Mouse (Mus musculus) layer of hippocampus, adult 2 months (tissue): Measurements from ENCODE around the gene Arnt2. TPM values are rescaled to one million over a fixed set of nuclear protein-coding genes. Genes with fewer than 3 reads are reported as not detected.

Source experiments
- DNase-seq, 2 experiments: peaks; one replicate each; pipeline ENCODE4 v3.0.0; 2022; ENCODE audit warnings: low spot score in 2 of 2
- H3K27ac ChIP-seq: fragments of 200-600 bp; 2 replicates; pipeline ENCODE4 v1.8.1; 2022
- H3K4me3 ChIP-seq: fragments of 200-600 bp; 2 replicates; pipeline ENCODE4 v1.8.1; 2022; ENCODE audit warnings: mild to moderate bottlenecking
- CTCF ChIP-seq: fragments of 200-600 bp; conservative IDR thresholded peaks from 2 replicates; pipeline ENCODE4 v1.8.1; 2022; ENCODE audit warnings: antibody characterized with exemption, mild to moderate bottlenecking, moderate library complexity
- total RNA-seq, 2 experiments: library from RNA; stranded (reverse); gene quantifications; 2 replicates each; pipeline ENCODE4 v1.2.3; 2021

Arnt2 gene
- total RNA-seq, 2 experiments from 2014 or later, result 146 to 163 TPM

- Histone ChIP-seq H3K27ac (peak overlapping the region; percentile 69; the same call in 1 of the 2 replicates), H3K4me3 (no peak overlapping the region)
- DNase-seq, result peak in 1 of 2 experiments; percentile 75
- peak; percentile 82 for TF ChIP-seq CTCF
Measured at GRCm38 (mm10) chr7:84355619-84356570, 54.1 kb downstream of the Arnt2 start.

DNA sequence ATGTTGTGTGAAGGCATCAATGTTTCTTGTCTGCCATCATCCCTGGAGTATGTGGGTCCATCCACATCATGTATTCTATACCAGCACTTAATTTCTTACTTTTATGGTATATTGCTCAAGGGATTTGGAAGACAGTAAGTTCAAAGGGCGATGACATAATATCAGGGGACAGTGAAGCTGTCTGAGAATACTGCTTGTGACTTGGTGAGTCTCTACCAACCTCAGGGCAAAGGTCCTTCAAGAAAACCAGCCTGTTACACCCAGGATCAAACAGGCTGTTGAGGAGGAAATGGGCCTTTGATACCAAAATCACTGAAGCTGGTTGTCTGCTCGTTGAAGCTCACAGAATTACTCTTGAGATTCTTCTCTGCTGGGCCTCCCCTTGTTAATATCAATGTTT lies 55.1 kb downstream of the Arnt2 start:
- Histone ChIP-seq H3K4me3 (no peak overlapping the region), H3K27ac (no peak overlapping the region; the same call in 1 of the 2 replicates)
- no peak for TF ChIP-seq CTCF
- DNase-seq, result no peak

DNA sequence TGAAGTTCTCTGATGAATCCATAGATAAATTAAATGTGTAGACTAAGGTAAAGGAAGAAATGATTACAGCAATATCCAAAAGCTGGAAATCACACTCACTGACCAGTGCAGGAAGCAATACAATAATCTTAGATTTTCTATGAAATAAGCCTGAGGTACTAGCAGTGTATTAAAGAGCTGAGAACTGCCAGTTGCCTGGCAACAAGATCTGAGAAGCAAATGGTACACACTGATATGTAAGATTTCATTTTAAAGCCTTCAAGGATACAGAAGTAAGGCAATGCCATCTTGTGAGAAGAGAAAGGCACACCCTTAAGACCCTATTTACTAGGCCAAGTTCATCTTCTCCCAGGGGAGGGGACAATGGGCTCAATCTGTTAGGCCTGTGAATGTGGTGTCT lies 59.4 kb downstream of the Arnt2 start:
- no peak for DNase-seq
- no peak for TF ChIP-seq CTCF

DNA sequence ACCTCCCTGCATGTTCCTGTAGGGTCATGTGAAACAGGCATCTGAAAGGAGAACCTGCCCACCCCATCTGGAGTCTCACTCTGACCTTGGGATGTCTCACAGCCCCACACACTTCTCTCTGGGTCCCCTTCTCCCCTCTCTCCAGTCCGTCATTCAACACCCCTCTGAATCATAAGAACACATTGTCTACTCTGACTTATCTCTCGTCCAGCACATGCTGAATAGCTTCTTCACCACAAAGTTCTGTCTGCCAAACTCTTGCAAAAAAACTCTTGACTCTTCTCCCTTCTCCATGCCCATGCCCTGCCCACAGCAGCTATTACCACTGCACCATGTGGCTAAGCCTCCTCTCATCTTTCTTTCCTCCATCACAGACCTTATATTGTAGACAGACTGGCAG lies 60.0 kb downstream of the Arnt2 start:
- TF ChIP-seq CTCF, result no peak
- Histone ChIP-seq H3K4me3 (no peak overlapping the region), H3K27ac (no peak overlapping the region)
- DNase-seq, result no peak

More for the DNA sequence above, 59.4 kb downstream of the Arnt2 start:
- Histone ChIP-seq H3K4me3 (no peak overlapping the region), H3K27ac (no peak overlapping the region)

DNA sequence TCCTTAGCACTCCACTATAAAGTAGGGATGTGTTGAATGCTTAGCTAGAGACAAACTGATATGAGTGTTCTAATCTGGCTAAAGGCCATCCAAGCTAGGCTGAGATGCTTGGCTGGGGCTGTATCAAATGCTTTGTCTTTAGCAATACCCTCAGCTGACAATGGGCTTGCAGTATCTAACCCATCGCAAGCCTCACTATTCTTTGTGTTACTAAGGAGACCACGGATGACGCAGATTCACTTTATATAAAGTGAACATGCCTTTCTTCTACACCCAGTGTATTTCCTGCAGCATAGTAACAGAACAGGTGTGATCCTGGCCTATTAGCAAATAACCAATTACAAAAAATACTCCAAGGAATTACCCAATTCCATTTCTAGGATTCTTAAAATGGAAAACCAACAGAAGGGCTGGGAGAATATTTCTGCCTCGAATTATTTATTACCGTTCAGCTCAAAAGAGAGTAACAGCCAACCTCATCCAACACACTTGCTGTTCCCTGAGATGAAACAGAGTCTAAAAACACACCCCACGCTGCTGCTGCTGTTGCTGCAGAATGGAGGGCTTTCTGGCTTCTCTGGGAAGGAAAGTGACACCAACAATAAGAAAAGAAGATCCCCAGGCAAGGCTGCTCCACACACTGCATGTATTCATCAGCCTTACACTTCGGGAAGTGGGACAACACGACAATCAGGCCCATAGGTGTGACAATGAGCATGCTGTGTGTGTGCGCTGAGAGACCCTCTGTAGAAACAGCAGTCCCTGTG lies 61.6 kb downstream of the Arnt2 start:
- TF ChIP-seq CTCF, result no peak
- Histone ChIP-seq H3K27ac (peak overlapping the region; percentile 51), H3K4me3 (no peak overlapping the region)
- DNase-seq, result no peak

- H3K27ac ChIP-seq, result no peak overlapping the region
- H3K4me3 ChIP-seq, result no peak overlapping the region
- no peak for DNase-seq
- TF ChIP-seq CTCF, result peak; percentile 62
Measured at GRCm38 (mm10) chr7:84343160-84343559, 66.8 kb downstream of the Arnt2 start.

DNA sequence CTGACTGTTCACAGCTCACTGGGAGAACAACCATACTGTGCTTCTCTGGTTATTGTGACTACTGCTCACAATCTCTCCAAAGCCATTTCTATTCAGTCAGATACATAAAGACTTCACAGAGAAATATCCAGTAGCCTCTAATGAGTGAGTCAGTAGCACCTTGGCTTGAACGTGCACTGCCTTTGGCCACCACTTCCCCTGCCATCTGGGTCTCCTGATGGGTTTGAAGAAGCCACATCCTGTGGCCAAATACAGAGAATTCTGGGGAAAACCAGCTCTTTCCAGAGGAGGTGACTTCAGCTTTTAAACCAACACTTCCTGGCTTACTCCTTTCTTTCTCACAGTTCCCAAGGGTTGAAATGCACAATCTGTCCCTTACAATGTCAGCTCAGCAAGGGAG lies 69.0 kb downstream of the Arnt2 start:
- no peak overlapping the region for H3K27ac ChIP-seq
- no peak for DNase-seq
- no peak overlapping the region for H3K4me3 ChIP-seq
- no peak for TF ChIP-seq CTCF

DNA sequence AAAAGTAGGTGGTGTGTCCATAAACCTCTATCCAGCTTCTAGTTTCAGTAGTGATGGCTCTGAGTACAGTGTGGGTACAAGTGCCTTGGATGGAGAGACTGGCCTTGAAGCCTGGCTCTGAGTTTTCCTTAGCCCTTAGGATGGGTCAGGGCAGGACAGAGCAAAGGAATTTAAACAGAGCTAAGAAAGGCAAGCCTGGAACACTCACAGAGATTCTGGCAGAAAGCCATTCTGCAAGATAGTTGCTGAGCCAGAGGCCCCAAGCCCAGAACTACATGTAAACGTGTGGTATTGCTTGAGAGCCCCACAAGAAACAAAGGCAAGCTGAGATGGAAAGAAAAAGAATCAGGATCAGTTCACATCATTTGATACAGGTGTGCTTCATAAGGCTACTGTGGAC lies 70.8 kb downstream of the Arnt2 start:
- peak overlapping the region; percentile 19; the same call in 1 of the 2 replicates for H3K27ac ChIP-seq
- no peak for TF ChIP-seq CTCF
- DNase-seq, result no peak

GRCm38 (mm10) chr7:84337768-84338167 lies 72.2 kb downstream of the Arnt2 start:
- TF ChIP-seq CTCF, result no peak
- no peak for DNase-seq
- no peak overlapping the region for H3K27ac ChIP-seq
- H3K4me3 ChIP-seq, result no peak overlapping the region

More for the DNA sequence above, 70.8 kb downstream of the Arnt2 start:
- H3K4me3 ChIP-seq, result no peak overlapping the region

DNA sequence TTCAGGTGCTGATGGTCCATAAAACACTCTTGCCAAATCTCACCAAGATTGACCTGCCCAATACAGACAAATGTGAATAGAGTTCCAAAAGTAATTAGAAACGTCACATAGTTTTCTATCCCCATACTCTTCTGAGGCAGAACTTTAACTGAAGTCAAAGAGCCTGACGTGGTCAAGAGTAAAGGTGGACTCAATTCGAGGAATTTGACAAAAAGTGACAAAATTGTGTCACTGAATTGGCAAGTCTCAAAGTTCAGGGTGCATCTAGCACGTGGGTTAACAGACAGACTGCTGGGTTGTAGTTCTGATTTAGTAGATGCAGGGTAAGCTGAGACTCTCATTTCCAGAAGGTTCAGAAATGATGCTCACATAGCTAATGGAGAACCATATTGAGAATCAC lies 73.1 kb downstream of the Arnt2 start:
- no peak for TF ChIP-seq CTCF
- H3K27ac ChIP-seq, result no peak overlapping the region

GRCm38 (mm10) chr7:84336580-84336886 lies 73.4 kb downstream of the Arnt2 start:
- Histone ChIP-seq H3K27ac (no peak overlapping the region), H3K4me3 (no peak overlapping the region)
- no peak for DNase-seq
- no peak for TF ChIP-seq CTCF

More for the DNA sequence above, 73.1 kb downstream of the Arnt2 start:
- no peak for DNase-seq
- H3K4me3 ChIP-seq, result no peak overlapping the region

GRCm38 (mm10) chr7:84335766-84336579 lies 74.0 kb downstream of the Arnt2 start:
- no peak for DNase-seq
- Histone ChIP-seq H3K27ac (peak overlapping the region; percentile 52; the same call in 1 of the 2 replicates), H3K4me3 (no peak overlapping the region)
- no peak for TF ChIP-seq CTCF
